In genomic region chr19:21473345-21473744, GRCm38 (mm10) we compare ENCODE assay signal across 8 mouse cellular contexts. TPM values are rescaled to one million over a fixed set of nuclear protein-coding genes. Genes with fewer than 3 reads are reported as not detected.
A peak's percentile ranks its signal among the peaks of the same experiment; 100 is the strongest.
DNase-seq lines count a peak whose midpoint lies in the region; ATAC-seq lines count a peak whose summit lies in the region.

Gda (minus strand) TSS chr19:21473445.

- ATAC-seq in neural tube, embryonic 11.5 days (ENCODE audit: insufficient read depth, low FRiP score, low TSS enrichment) = no peak
- no peak for ATAC-seq in forebrain, embryonic 16.5 days
- ATAC-seq in midbrain, embryonic 13.5 days = no peak

- H3K36me3 ChIP-seq in neural tube, embryonic 11.5 days (ENCODE audit: control insufficient read depth, insufficient read depth, low read length) = no peaks in the 10 kb centered on the region
- H3K36me3 ChIP-seq in forebrain, embryonic 16.5 days (ENCODE audit: control insufficient read depth, insufficient read depth) = no peaks in the 10 kb centered on the region
- H3K36me3 ChIP-seq in midbrain, embryonic 13.5 days = no peaks in the 10 kb centered on the region

- H3K4me3 ChIP-seq in neural tube, embryonic 11.5 days (ENCODE audit: low read depth, low read length) = peak within 1 kb of the TSS; percentile 34
- H3K4me3 ChIP-seq in forebrain, embryonic 16.5 days (replicated peaks; ENCODE audit: low read length) = peak within 1 kb of the TSS; percentile 48
- H3K4me3 ChIP-seq in midbrain, embryonic 13.5 days (replicated peaks) = peak within 1 kb of the TSS; percentile 46

- H3K27ac ChIP-seq in neural tube, embryonic 11.5 days (ENCODE audit: low read depth, low read length) = no peak within 1 kb of the TSS
- no peak within 1 kb of the TSS for H3K27ac ChIP-seq in forebrain, embryonic 16.5 days (ENCODE audit: low read length)
- H3K27ac ChIP-seq in midbrain, embryonic 13.5 days = no peak within 1 kb of the TSS

- peaks cover 16% of the 10 kb centered on the region for H3K27me3 ChIP-seq in neural tube, embryonic 11.5 days (ENCODE audit: control insufficient read depth, insufficient read depth, low read length)
- H3K27me3 ChIP-seq in forebrain, embryonic 16.5 days (replicated peaks; ENCODE audit: control insufficient read depth, insufficient read depth, low read length) = peaks cover 15% of the 10 kb centered on the region
- peaks cover 26% of the 10 kb centered on the region for H3K27me3 ChIP-seq in midbrain, embryonic 13.5 days

- peak within 1 kb of the TSS; percentile 41 for H3K9ac ChIP-seq in neural tube, embryonic 11.5 days (ENCODE audit: low read length)
- peak within 1 kb of the TSS; percentile 53 for H3K9ac ChIP-seq in forebrain, embryonic 16.5 days (replicated peaks; ENCODE audit: low read depth, low read length)
- peak within 1 kb of the TSS; percentile 57; the same call in 1 of the 2 replicates for H3K9ac ChIP-seq in midbrain, embryonic 13.5 days (replicated peaks)

- H3K4me2 ChIP-seq in neural tube, embryonic 11.5 days (ENCODE audit: low read depth) = peak within 1 kb of the TSS; percentile 73
- H3K4me2 ChIP-seq in forebrain, embryonic 16.5 days (ENCODE audit: low read length) = peak within 1 kb of the TSS; percentile 79
- H3K4me2 ChIP-seq in midbrain, embryonic 13.5 days (replicated peaks) = peak within 1 kb of the TSS; percentile 79

- DNase-seq in neural tube, embryonic 11.5 days (ENCODE audit: low spot score) = no peak
- no peak for DNase-seq in neural tube, embryonic 10.5 days (ENCODE audit: extremely low spot score, low spot score)
- DNase-seq in layer of hippocampus, postnatal 10 days (ENCODE audit: low spot score in 2 of 2) = no peak
- DNase-seq in Muller cell, postnatal 12 days (ENCODE audit: inconsistent ontology term) = no peak
- DNase-seq in cerebellum, adult 9-11 months = no peak
- DNase-seq in lung, postnatal 10 days = no peak

- H3K9me3 ChIP-seq in neural tube, embryonic 11.5 days (ENCODE audit: control insufficient read depth, low read length) = no peaks in the 10 kb centered on the region
- H3K9me3 ChIP-seq in forebrain, embryonic 16.5 days (ENCODE audit: control insufficient read depth, low read length) = 0 out of 2 replicates have a peak, but pooled peaks cover 2% of the 10 kb centered on the region
- peaks cover 10% of the 10 kb centered on the region for H3K9me3 ChIP-seq in midbrain, embryonic 13.5 days

- WGBS in neural tube, embryonic 11.5 days = 59% methylated on average over 2 of the region's 2 CpGs
- WGBS in forebrain, embryonic 16.5 days = 77% methylated on average over 2 of the region's 2 CpGs
- 75% methylated on average over 2 of the region's 2 CpGs for WGBS in midbrain, embryonic 13.5 days

- no peaks in the 10 kb centered on the region for H3K4me1 ChIP-seq in neural tube, embryonic 11.5 days (ENCODE audit: control insufficient read depth, insufficient read depth, low read length)
- peaks cover 6% of the 10 kb centered on the region for H3K4me1 ChIP-seq in forebrain, embryonic 16.5 days (replicated peaks; ENCODE audit: control insufficient read depth, insufficient read depth, low read length)
- peaks cover 11% of the 10 kb centered on the region for H3K4me1 ChIP-seq in midbrain, embryonic 13.5 days (replicated peaks)

RNA-seq across cellular contexts. Expression of gene Gda, which starts in this region (rescaled TPM):
- polyA plus RNA-seq in neural tube, embryonic 11.5 days (2014; fragmentation: Nextera tagmentation; extraction: Ambion mirVana) = not detected in 2 replicates
- 2.9 and 4.4 TPM in 2 replicates for polyA plus RNA-seq in forebrain, embryonic 16.5 days (2015; fragmentation: Nextera tagmentation; extraction: Ambion mirVana)
- total RNA-seq in layer of hippocampus, postnatal 10 days (2021) = 100 to 1,000 TPM; 153 to 155 TPM
- 0.08 and 0.15 TPM in 2 replicates for polyA plus RNA-seq in midbrain, embryonic 13.5 days (2015; fragmentation: Nextera tagmentation; extraction: Ambion mirVana)
